Mouse (Mus musculus) cortical plate, adult 2 months (tissue): ENCODE measurements around the gene Bcl2l12.

ENCODE experiments used
- CTCF ChIP-seq: fragments of 200-500 bp; IDR thresholded peaks from 2 replicates; pipeline ENCODE4 v1.5.1; 2011; ENCODE audit warnings: mild to moderate bottlenecking, control low read depth, low read length; ENCODE audit not compliant: insufficient read depth; ENCODE audit errors: extremely low read depth
- POLR2A ChIP-seq: fragments of 200-500 bp; IDR thresholded peaks from 2 replicates; pipeline ENCODE4 v1.6.1; 2011; ENCODE audit warnings: mild to moderate bottlenecking, low read length, control low read depth; ENCODE audit not compliant: insufficient read depth; ENCODE audit errors: extremely low read depth

DNA sequence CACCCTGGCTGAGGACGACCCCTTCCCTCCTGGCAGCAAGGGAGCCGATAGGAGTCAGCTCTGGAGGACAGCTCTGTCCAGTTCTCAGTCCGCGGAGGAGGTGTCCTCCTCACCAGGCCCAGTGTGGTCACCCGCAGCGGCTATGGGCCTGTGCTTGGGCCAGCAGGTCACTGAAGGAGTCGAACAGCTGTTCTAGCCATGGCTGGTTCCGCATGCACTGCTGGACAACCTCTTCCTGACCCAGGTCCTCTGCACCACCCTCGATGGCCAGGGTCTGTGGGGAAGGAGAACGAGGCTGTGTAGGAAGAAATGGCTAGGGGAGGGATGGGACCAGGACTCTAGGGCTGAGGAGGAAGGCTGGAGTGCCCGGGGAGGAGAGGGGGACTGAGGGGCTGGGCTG lies 29.8 kb upstream of the Bcl2l12 start:
- TF ChIP-seq POLR2A (no peak), CTCF (no peak)
